Mouse (Mus musculus) lung, adult 2 months (tissue): ENCODE measurements around the gene Baz2b.

Experiments
- CTCF ChIP-seq: fragments of 200-500 bp; IDR thresholded peaks from 2 replicates; pipeline ENCODE4 v1.5.1; 2011; ENCODE audit warnings: mild to moderate bottlenecking, low read length, control low read depth; ENCODE audit not compliant: insufficient read depth
- POLR2A ChIP-seq: fragments of 200-500 bp; IDR thresholded peaks from 2 replicates; pipeline ENCODE4 v1.6.1; 2011; ENCODE audit warnings: low read depth, mild to moderate bottlenecking, control low read depth, low read length, borderline replicate concordance; ENCODE audit errors: extremely low read depth

DNA sequence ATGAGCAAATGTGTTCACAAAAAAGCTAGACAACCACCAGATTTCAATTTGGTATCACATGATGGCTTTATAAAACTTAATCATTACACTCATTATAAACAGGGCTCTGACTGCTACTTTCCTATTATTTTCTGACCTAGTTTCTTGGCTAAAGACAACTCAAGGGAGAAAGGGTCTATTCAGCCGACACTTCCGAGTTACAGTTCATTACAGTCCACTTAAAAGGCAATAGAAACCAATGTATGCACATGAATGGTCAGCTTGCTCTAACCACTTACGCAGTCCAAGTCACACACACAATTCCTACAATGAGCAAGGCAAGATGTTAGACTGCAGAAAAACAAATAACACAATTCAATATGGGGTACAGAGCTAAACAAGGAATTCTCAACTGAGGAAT is 141.2 kb downstream of the Baz2b start:
- TF ChIP-seq CTCF (no peak), POLR2A (no peak)
